14 mouse cellular contexts compared by ENCODE assay signal in the genomic region with DNA sequence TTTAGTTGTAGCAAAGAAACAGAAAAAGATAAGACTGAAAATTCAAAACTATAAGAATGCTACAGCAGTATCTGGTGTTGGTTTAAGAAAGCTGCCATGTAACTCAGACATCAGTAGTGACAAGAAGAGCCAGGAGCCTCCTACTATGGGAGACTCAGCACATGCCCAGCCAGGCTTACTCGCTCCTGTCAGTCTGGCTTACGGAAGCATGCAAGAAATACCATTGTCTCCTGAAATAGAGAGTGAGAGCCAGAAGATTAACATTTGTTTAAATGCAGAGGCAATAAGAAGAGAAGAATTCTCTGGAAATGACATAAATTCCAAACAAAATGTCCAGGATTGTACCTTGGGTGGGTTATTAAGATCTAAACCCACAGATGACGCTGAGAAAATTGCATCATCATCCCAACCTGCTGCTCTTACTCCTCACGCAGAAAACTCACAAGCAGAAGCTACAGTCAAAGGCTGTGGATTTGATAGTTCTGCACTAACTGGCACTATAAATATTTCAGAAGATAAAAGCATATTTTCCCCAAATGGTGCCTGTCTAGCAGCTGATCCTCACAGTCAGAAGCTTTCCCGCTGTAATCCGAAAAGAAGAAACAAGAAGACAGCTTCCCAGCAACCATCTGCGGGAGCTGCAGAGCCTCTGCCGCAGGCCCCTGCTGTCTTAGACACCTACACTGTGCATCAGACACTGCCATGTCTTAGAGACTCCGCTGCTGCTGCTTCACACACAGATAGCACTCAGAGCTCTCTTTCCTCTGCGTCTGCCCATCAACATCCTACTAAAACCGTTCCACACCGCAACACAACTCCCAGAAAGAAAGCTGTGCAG. TPM values are rescaled to one million over a fixed set of nuclear protein-coding genes. Genes with fewer than 3 reads are reported as not detected.
DNase-seq lines count a peak whose midpoint lies in the region; ATAC-seq lines count a peak whose summit lies in the region.
"Had no signal": no experiment of that assay in that cellular context is flagged by ENCODE, and none has a peak within 500 bp of the region (broad histone marks: within the 10 kb centered on the region; RNA-seq: fewer than 3 reads in every experiment).

No protein-coding gene starts in this region.

- 62% methylated on average over 12 of the region's 12 CpGs for WGBS in forebrain, embryonic 16.5 days
- WGBS in forebrain, embryonic 10.5 days: 73% methylated on average over 12 of the region's 12 CpGs
- WGBS in kidney, embryonic 15.5 days: 81% methylated on average over 12 of the region's 12 CpGs

- no peak for DNase-seq in forebrain, embryonic 10.5 days (ENCODE audit: extremely low spot score, low spot score)
- DNase-seq in layer of hippocampus, adult 8-10 months (ENCODE audit: low spot score in 2 of 2): peak; percentile 21 to 34
- peak; percentile 40 to 76 for DNase-seq in left cerebral cortex, postnatal 25 days (ENCODE audit: low spot score in 2 of 2)
- peak; percentile 51 to 64 for DNase-seq in right cerebral cortex, postnatal 10 days (ENCODE audit: low spot score in 2 of 2)
- no peak for DNase-seq in heart, adult 11 months
- DNase-seq in cerebellum, adult 18-20 months: no peak
- DNase-seq: kidney, postnatal 36 days had no signal

- no peaks in the 10 kb centered on the region for H3K27me3 ChIP-seq in forebrain, embryonic 16.5 days (replicated peaks; ENCODE audit: control insufficient read depth, insufficient read depth, low read length)
- no peaks in the 10 kb centered on the region for H3K27me3 ChIP-seq in forebrain, embryonic 10.5 days (ENCODE audit: poor library complexity, severe bottlenecking)
- no peaks in the 10 kb centered on the region for H3K27me3 ChIP-seq in kidney, embryonic 15.5 days
- H3K27me3 ChIP-seq: heart, embryonic 15.5 days; liver, embryonic 15.5 days; neural tube, embryonic 13.5 days had no signal

- peak; percentile 47; the same call in 1 of the 2 replicates for ATAC-seq in forebrain, embryonic 16.5 days
- ATAC-seq in kidney, embryonic 15.5 days (replicated peaks; ENCODE audit: low FRiP score): no peak

- no peak overlapping the region for H3K4me2 ChIP-seq in forebrain, embryonic 16.5 days (ENCODE audit: low read length)
- H3K4me2 ChIP-seq in kidney, embryonic 15.5 days: no peak overlapping the region
- H3K4me2 ChIP-seq: heart, embryonic 15.5 days; liver, embryonic 15.5 days; neural tube, embryonic 13.5 days had no signal

- no peak overlapping the region for H3K4me3 ChIP-seq in forebrain, embryonic 16.5 days (replicated peaks; ENCODE audit: low read length)
- no peak overlapping the region for H3K4me3 ChIP-seq in forebrain, embryonic 10.5 days
- no peak overlapping the region for H3K4me3 ChIP-seq in kidney, embryonic 15.5 days (replicated peaks)
- H3K4me3 ChIP-seq: embryonic facial prominence, embryonic 10.5 days; heart, embryonic 15.5 days; liver, embryonic 15.5 days; neural tube, embryonic 13.5 days had no signal

- no peak overlapping the region for H3K27ac ChIP-seq in forebrain, embryonic 16.5 days (ENCODE audit: low read length)
- H3K27ac ChIP-seq in forebrain, embryonic 10.5 days: no peak overlapping the region
- no peak overlapping the region for H3K27ac ChIP-seq in kidney, embryonic 15.5 days
- H3K27ac ChIP-seq: embryonic facial prominence, embryonic 10.5 days; heart, embryonic 15.5 days; liver, embryonic 15.5 days; neural tube, embryonic 13.5 days had no signal

- intact Hi-C loops in left cerebral cortex, postnatal 25 days (cut with DNase I): no loop called here

- no peaks in the 10 kb centered on the region for H3K9me3 ChIP-seq in forebrain, embryonic 16.5 days (ENCODE audit: control insufficient read depth, low read length)
- H3K9me3 ChIP-seq in forebrain, embryonic 10.5 days: no peaks in the 10 kb centered on the region
- no peaks in the 10 kb centered on the region for H3K9me3 ChIP-seq in kidney, embryonic 15.5 days (replicated peaks)
- H3K9me3 ChIP-seq: embryonic facial prominence, embryonic 10.5 days; heart, embryonic 15.5 days; liver, embryonic 15.5 days; neural tube, embryonic 13.5 days had no signal

- no peak overlapping the region for H3K9ac ChIP-seq in forebrain, embryonic 16.5 days (replicated peaks; ENCODE audit: low read depth, low read length)
- H3K9ac ChIP-seq in kidney, embryonic 15.5 days: no peak overlapping the region
- H3K9ac ChIP-seq: heart, embryonic 15.5 days; liver, embryonic 15.5 days; neural tube, embryonic 13.5 days had no signal

- no peaks in the 10 kb centered on the region for H3K4me1 ChIP-seq in forebrain, embryonic 16.5 days (replicated peaks; ENCODE audit: control insufficient read depth, insufficient read depth, low read length)
- no peaks in the 10 kb centered on the region for H3K4me1 ChIP-seq in forebrain, embryonic 10.5 days
- no peaks in the 10 kb centered on the region for H3K4me1 ChIP-seq in kidney, embryonic 15.5 days
- H3K4me1 ChIP-seq: embryonic facial prominence, embryonic 10.5 days; heart, embryonic 15.5 days; liver, embryonic 15.5 days; neural tube, embryonic 13.5 days had no signal

- no peaks in the 10 kb centered on the region for H3K36me3 ChIP-seq in forebrain, embryonic 16.5 days (ENCODE audit: control insufficient read depth, insufficient read depth)
- no peaks in the 10 kb centered on the region for H3K36me3 ChIP-seq in forebrain, embryonic 10.5 days (replicated peaks)
- no peaks in the 10 kb centered on the region for H3K36me3 ChIP-seq in kidney, embryonic 15.5 days
- H3K36me3 ChIP-seq: embryonic facial prominence, embryonic 10.5 days; heart, embryonic 15.5 days; liver, embryonic 15.5 days; neural tube, embryonic 13.5 days had no signal

RNA-seq across cellular contexts. Expression of a gene that starts 46.0 kb away (rescaled TPM):
- polyA plus RNA-seq in forebrain, embryonic 16.5 days (2015; fragmentation: Nextera tagmentation; extraction: Ambion mirVana): 0.10 and 0.12 TPM in 2 replicates
- 0.22 and 0.26 TPM in 2 replicates for polyA plus RNA-seq in forebrain, embryonic 10.5 days (2016; fragmentation: Nextera tagmentation; extraction: Ambion mirVana)
- total RNA-seq in layer of hippocampus, adult 8-10 months (2022): 1 to 10 TPM; 3.8 to 4.3 (median 4.0) TPM
- 10 to 100 TPM in 1 of 2 experiments, 1 to 10 TPM in 1; 9.2 to 11.8 TPM for total RNA-seq in left cerebral cortex, postnatal 25 days (2021)
- 1.5 and 1.6 TPM in 2 replicates for polyA plus RNA-seq in kidney, embryonic 15.5 days (2015; fragmentation: Nextera tagmentation; extraction: Ambion mirVana)
- total RNA-seq: MEL had no signal

Comparison
In these comparisons a context has a peak if more than half of its experiments do, and no peak if none do; other contexts are left out.
1. DNase-seq: peak in layer of hippocampus, adult 8-10 months (2 of 2), left cerebral cortex, postnatal 25 days (2 of 2) and right cerebral cortex, postnatal 10 days (2 of 2); none in forebrain, embryonic 10.5 days (single experiment), heart, adult 11 months (single experiment) and cerebellum, adult 18-20 months (0 of 2).